In the genomic region with DNA sequence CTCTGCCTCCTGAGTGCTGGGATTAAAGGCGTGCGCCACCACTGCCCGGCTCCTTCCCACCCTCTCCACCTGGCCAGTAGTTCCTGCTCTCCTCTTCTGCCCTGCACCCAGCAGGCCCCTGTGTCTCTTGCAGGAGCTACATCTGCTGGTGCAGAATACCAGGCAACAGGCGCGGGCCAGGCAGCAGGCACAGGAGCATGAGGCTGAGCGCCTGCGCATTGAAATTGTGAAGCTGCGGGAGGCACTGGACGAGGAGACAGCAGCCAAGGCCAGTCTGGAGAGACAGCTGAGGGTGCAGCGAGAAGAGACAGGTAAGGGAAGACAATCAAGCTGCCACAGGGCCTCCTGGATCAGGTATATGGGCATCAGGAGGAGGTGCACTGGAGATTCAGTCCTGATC, we compare ENCODE assay signal across 20 mouse cellular contexts. TPM values are rescaled to one million over a fixed set of nuclear protein-coding genes. Genes with fewer than 3 reads are reported as not detected.
"Had no signal": no experiment of that assay in that cellular context is flagged by ENCODE, and none has a peak within 500 bp of the region (broad histone marks: within the 10 kb centered on the region; RNA-seq: fewer than 3 reads in every experiment).

No protein-coding gene starts in this region.

- H3K9me3 ChIP-seq: midbrain, embryonic 10.5 days; midbrain, embryonic 12.5 days; neural tube, embryonic 13.5 days; neural tube, embryonic 15.5 days; stomach, embryonic 15.5 days had no signal

- H3K4me3 ChIP-seq: midbrain, embryonic 10.5 days; midbrain, embryonic 12.5 days; myocyte; neural tube, embryonic 13.5 days; neural tube, embryonic 15.5 days; stomach, embryonic 15.5 days had no signal

- H3K4me2 ChIP-seq: lung, embryonic 14.5 days; midbrain, embryonic 12.5 days; neural tube, embryonic 13.5 days; neural tube, embryonic 15.5 days; stomach, embryonic 15.5 days had no signal

- H3K9ac ChIP-seq: lung, embryonic 14.5 days; midbrain, embryonic 12.5 days; neural tube, embryonic 13.5 days; neural tube, embryonic 15.5 days; stomach, embryonic 15.5 days had no signal

- H3K27me3 ChIP-seq: midbrain, embryonic 12.5 days; neural tube, embryonic 13.5 days; neural tube, embryonic 15.5 days; stomach, embryonic 15.5 days had no signal

- H3K4me1 ChIP-seq: midbrain, embryonic 10.5 days; midbrain, embryonic 12.5 days; neural tube, embryonic 13.5 days; neural tube, embryonic 15.5 days; stomach, embryonic 15.5 days had no signal

- DNase-seq: lung, adult 18-20 months; lung, embryonic 14.5 days; lung, postnatal 10 days; midbrain, embryonic 14.5 days; retina, postnatal 1 day; right cerebral cortex, adult 18-20 months; right cerebral cortex, postnatal 25 days; right cerebral cortex, postnatal 4 days; thymus, adult 2 months; thymus, postnatal 25 days; thymus, postnatal 4 days had no signal

- H3K27ac ChIP-seq: midbrain, embryonic 10.5 days; midbrain, embryonic 12.5 days; neural tube, embryonic 13.5 days; neural tube, embryonic 15.5 days; stomach, embryonic 15.5 days; stomach, postnatal 0 days had no signal

- ATAC-seq: midbrain, embryonic 16.5 days had no signal

RNA-seq across cellular contexts. Expression of gene Atp2a1, which starts 18.9 kb away (rescaled TPM):
- polyA plus RNA-seq: lung, embryonic 14.5 days had no signal

RNA-seq across cellular contexts. Expression of gene Cd19, which starts 29.3 kb away (rescaled TPM):
- polyA plus RNA-seq: lung, embryonic 14.5 days; midbrain, embryonic 12.5 days; midbrain, embryonic 14.5 days; midbrain, embryonic 16.5 days; neural tube, embryonic 11.5 days had no signal
